Mouse (Mus musculus): ENCODE measurements around the gene Sipa1.

Sipa1 gene

GRCm38 (mm10) chr19:5603664-5604063, 59.8 kb downstream of the Sipa1 start:
- no peak for DNase-seq (ENCODE audit: low spot score)

GRCm38 (mm10) chr19:5601752-5602541, 61.6 kb downstream of the Sipa1 start, which contains the start of gene Rnaseh2c:
Rnaseh2c (plus strand) TSS chr19:5601873.
- DNase-seq (ENCODE audit: low spot score), result peak; percentile 81
